Mouse (Mus musculus): Measurements from ENCODE around the gene Gm11569.

DNA sequence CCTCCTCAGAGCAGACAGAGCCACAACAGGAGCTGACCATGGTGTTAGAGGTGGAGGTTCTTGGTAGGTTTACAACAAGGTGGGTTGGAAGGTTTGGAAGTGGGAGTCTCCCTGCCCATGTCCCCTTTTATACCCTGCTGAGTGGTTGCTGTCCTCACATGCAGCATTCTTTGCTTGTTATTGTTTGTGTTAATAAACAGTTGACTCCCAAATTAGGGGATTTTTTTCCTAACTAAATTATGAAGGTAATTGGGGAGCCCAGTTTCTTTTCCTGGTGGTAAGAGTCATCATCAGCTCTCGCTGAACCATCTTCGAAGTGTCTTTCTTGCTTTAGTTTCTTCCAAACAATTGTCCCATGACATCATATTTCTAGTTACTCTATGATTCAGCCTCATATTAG lies 18.1 kb downstream of the Gm11569 start, which contains the start of gene Krtap4-8:
- TF ChIP-seq CTCF (IDR thresholded peaks at IDR 0.05; ENCODE audit: extremely low read depth, insufficient read length, insufficient replicate concordance, low read depth, low read length) (no peak), POLR2A (IDR thresholded peaks at IDR 0.05; ENCODE audit: low read depth, low read length) (no peak)
